Mouse (Mus musculus) embryonic facial prominence, embryonic 10.5 days (tissue): ENCODE results near the gene Fgfr2. TPM values are rescaled to one million over a fixed set of nuclear protein-coding genes. Genes with fewer than 3 reads are reported as not detected.

Source experiments
- DNase-seq: peaks from one replicate; pipeline ENCODE4 v3.0.0-alpha.2; 2017; ENCODE audit warnings: low spot score
- H3K27ac ChIP-seq: fragments of 300-500 bp; sonication (generic); replicated peaks from 2 replicates; pipeline ENCODE4 v1.5.1; 2016; ENCODE audit warnings: mild to moderate bottlenecking
- H3K27me3 ChIP-seq: fragments of 300-500 bp; sonication (generic); replicated peaks from 2 replicates; pipeline ENCODE4 v1.6.1; 2016; ENCODE audit warnings: low read depth, mild to moderate bottlenecking; ENCODE audit not compliant: poor library complexity, severe bottlenecking
- H3K36me3 ChIP-seq: fragments of 300-500 bp; sonication (generic); replicated peaks from 2 replicates; pipeline ENCODE4 v1.6.1; 2016; ENCODE audit warnings: mild to moderate bottlenecking, moderate library complexity
- H3K4me1 ChIP-seq: fragments of 300-500 bp; sonication (generic); 2 replicates; pipeline ENCODE4 v1.6.1; 2016
- H3K4me3 ChIP-seq: fragments of 300-500 bp; sonication (generic); 2 replicates; pipeline ENCODE4 v1.5.1; 2016; ENCODE audit warnings: mild to moderate bottlenecking, moderate library complexity
- H3K9me3 ChIP-seq: fragments of 300-500 bp; sonication (generic); 2 replicates; pipeline ENCODE4 v1.6.1; 2016; ENCODE audit warnings: mild to moderate bottlenecking
- WGBS: fragments of 180-500 bp; shearing (Covaris S2); methylation state at CpG from one replicate; pipeline ENCODE4 v1.1.7; 2016; 5-methylcytosine and 5-hydroxymethylcytosine counted together
- polyA plus RNA-seq: library from polyadenylated mRNA; unstranded; fragments of >200 nt; fragmentation: Nextera tagmentation; extraction: Ambion mirVana; gene quantifications from 2 replicates; pipeline ENCODE4 v1.2.1, GENCODE M21; 2016

Gene Fgfr2
- polyA plus RNA-seq, 1 experiment from 2014 or later, result 74.3 TPM

DNA sequence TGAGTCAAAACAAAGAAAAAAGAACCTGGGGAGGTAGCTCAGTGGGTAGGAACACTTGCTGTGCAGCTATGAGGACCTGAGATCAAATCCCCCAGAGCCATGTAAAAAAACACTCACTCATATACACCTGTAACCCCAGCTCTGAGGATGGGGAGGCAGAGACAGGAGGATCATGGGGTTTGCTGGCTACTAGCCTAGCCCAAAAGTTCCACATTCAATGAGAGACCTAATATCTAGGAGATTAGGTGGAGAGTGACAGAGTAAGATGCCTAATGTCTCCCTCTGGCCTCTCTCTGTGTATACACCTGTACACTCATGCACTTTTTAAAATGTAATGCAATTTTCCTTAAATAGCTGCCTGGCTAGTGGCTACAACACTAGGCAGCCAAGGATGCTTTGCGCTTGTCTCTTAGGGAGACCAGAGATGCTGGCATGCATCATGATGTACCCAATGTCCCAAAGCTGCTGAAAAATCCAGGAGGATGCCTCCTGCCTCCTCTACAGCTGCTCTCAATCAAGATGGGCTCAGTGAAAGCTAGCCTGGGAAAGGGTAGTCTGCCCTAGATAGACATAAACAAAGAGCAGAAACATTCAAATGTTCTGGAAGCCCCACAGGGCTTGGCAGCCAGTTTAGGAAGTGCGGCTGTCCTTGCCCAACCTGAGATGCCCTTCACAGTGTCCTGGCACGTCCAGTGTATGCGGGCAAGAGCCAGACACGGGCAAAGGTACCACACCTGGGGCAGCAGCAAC, 231.4 kb downstream of the Fgfr2 start:
- H3K27me3 ChIP-seq, result no peaks in the 10 kb centered on the region
- H3K9me3 ChIP-seq, result no peaks in the 10 kb centered on the region
- H3K27ac ChIP-seq, result no peak overlapping the region
- H3K4me1 ChIP-seq, result peaks cover 18% of the 10 kb centered on the region
- no peak overlapping the region for H3K4me3 ChIP-seq
- DNase-seq, result no peak
- 78% methylated on average over 5 of the region's 5 CpGs for WGBS
- no peaks in the 10 kb centered on the region for H3K36me3 ChIP-seq

DNA sequence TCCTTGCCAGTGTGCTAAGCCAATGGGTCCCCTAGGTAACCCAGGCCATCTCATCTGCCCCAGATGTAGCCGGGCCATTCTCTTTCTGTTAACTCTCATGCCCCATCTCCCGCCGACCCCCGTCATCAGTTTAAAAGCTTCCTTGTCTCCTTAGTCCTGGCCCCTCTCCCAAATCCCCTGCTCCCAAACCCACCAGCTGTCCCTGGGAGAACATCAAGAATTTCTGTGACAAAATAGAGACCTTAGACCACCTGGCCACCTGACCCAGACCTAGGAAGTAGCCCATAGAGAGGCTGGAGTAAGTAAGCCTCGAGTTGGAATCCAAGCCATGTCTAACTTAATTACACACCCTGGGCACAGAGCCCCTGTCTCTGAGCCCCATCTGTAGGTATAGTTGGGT, 232.9 kb downstream of the Fgfr2 start:
- 89% methylated on average over 5 of the region's 5 CpGs for WGBS

GRCm38 (mm10) chr7:132889691-132890090, 233.5 kb downstream of the Fgfr2 start:
- DNase-seq, result no peak
- Histone ChIP-seq H3K4me3 (no peak overlapping the region), H3K27me3 (no peaks in the 10 kb centered on the region), H3K9me3 (no peaks in the 10 kb centered on the region), H3K4me1 (peaks cover 21% of the 10 kb centered on the region), H3K36me3 (peaks cover 11% of the 10 kb centered on the region), H3K27ac (no peak overlapping the region)
- WGBS, result 93% methylated on average over 8 of the region's 8 CpGs

More for the DNA sequence above, 232.9 kb downstream of the Fgfr2 start:
- no peaks in the 10 kb centered on the region for H3K27me3 ChIP-seq
- no peak overlapping the region for H3K4me3 ChIP-seq
- no peak for DNase-seq
- H3K4me1 ChIP-seq, result peaks cover 21% of the 10 kb centered on the region
- peaks cover 6% of the 10 kb centered on the region for H3K36me3 ChIP-seq
- no peaks in the 10 kb centered on the region for H3K9me3 ChIP-seq
- no peak overlapping the region for H3K27ac ChIP-seq

DNA sequence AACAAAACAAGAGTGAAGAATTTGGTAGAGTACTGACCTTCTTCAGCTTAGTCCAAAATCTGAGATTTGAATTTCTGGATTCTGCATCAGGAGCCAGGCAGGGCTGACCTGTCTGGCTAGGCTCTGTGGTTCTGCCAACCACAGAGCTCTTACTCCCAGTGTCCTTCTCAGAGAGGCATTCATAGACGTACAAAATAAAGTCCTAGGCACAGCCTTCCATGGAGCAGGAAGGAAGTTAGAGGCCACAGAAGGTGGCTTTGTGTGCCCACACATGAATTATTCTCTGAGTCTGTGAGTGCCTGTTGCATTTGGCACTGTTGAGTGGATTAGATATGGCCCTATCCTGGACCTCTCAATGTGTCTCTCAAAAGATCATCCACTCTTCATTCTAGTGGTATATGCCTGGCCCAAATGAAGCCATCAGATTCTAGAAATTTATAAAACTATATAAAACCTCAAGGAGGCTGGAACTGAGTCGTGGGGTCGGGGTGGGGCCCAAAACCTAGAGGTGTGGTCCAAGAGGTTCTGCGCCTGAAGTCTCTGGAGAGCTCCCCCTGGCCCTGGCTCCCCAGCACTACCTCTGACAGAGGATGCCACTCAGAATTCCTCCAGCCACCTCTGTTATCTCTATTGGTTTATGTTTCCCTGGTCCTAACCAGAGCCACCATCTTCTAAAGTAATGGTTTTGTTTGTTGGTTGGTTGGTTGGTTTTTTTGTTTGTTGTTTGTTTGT, 234.5 kb downstream of the Fgfr2 start:
- H3K27me3 ChIP-seq, result no peaks in the 10 kb centered on the region
- H3K27ac ChIP-seq, result no peak overlapping the region
- H3K4me1 ChIP-seq, result peaks cover 21% of the 10 kb centered on the region
- peaks cover 21% of the 10 kb centered on the region for H3K36me3 ChIP-seq
- WGBS, result 68% methylated on average over 4 of the region's 4 CpGs
- H3K9me3 ChIP-seq, result no peaks in the 10 kb centered on the region
- DNase-seq, result no peak
- H3K4me3 ChIP-seq, result no peak overlapping the region

DNA sequence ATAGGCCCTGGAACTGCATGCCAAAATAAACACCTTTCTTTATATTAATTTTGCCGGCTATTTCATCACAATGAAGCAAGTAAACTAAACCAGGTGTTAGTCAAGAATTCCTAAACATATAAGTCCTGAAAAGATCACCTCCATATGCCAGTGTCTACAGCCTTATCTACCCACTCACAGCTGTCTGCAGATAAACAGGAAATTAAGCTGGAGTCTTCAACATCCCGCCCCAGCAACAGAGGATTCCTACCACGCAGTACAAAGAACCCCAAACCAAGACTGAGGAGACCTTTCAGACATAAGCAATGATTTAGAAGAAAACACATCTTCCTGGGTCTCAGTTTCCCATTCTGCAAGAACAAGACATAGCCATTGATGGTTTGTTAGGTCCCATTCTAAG, 235.1 kb downstream of the Fgfr2 start:
- peak overlapping the region; percentile 67; the same call in 1 of the 2 replicates for H3K27ac ChIP-seq
- H3K4me1 ChIP-seq, result peaks cover 21% of the 10 kb centered on the region
- no peak overlapping the region for H3K4me3 ChIP-seq
- no peaks in the 10 kb centered on the region for H3K9me3 ChIP-seq
- no peaks in the 10 kb centered on the region for H3K27me3 ChIP-seq
- 82% methylated on average over 3 of the region's 3 CpGs for WGBS
- DNase-seq, result no peak
- H3K36me3 ChIP-seq, result peaks cover 27% of the 10 kb centered on the region

- Histone ChIP-seq H3K27ac (peak overlapping the region; percentile 67), H3K27me3 (no peaks in the 10 kb centered on the region), H3K36me3 (peaks cover 36% of the 10 kb centered on the region), H3K4me3 (no peak overlapping the region), H3K4me1 (peaks cover 21% of the 10 kb centered on the region), H3K9me3 (no peaks in the 10 kb centered on the region)
- 42% methylated on average over 7 of the region's 7 CpGs for WGBS
- peak; percentile 21 for DNase-seq
Observed at GRCm38 (mm10) chr7:132887019-132887804, 235.9 kb downstream of the Fgfr2 start.

DNA sequence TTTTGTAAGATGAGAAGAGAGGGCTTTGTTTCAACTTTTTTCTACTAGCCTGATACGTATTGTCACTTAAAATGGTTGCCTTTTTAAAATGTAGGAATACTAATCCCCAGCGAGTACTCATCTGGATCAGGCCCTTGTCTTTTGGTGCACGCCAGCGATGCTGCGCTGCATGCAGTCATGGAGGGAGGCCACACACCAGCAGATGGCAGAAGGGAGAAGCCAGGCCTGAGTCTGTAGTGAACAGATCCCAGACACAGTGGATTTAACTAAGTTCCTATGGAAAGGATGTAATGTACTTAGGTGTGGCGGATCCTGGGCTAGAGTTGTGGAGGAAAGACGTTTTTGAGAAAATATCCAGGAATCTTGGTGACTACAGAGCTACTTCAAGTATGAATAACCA, 239.1 kb downstream of the Fgfr2 start:
- Histone ChIP-seq H3K27ac (no peak overlapping the region), H3K27me3 (no peaks in the 10 kb centered on the region), H3K9me3 (no peaks in the 10 kb centered on the region), H3K4me3 (no peak overlapping the region), H3K36me3 (peaks cover 68% of the 10 kb centered on the region), H3K4me1 (peaks cover 18% of the 10 kb centered on the region)
- 94% methylated on average over 7 of the region's 7 CpGs for WGBS
- no peak for DNase-seq

DNA sequence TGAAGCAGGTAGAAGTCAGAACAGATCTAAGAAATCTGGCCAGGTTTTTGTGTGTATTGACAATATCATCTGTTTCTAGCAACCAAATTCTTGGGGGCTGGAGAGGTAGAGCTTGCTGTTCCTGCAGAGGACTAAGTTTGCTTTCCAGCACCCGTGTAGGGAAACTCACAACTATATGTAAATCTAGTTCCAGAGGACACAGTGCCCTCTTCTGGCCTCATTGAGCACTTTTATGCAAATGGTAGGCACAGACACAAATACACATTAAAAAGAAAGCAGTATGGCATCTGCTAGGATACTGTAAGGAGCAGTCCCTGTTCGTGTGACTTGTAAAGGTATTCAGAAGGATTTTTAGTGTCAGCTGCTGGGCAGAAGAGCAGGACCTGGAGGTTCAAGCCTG, 240.8 kb downstream of the Fgfr2 start:
- no peak overlapping the region for H3K4me3 ChIP-seq
- H3K27me3 ChIP-seq, result no peaks in the 10 kb centered on the region
- no peak for DNase-seq
- H3K4me1 ChIP-seq, result peaks cover 9% of the 10 kb centered on the region
- 72% methylated on average over 2 of the region's 2 CpGs for WGBS
- H3K27ac ChIP-seq, result no peak overlapping the region
- no peaks in the 10 kb centered on the region for H3K9me3 ChIP-seq
- peaks cover 85% of the 10 kb centered on the region for H3K36me3 ChIP-seq

- Histone ChIP-seq H3K4me3 (no peak overlapping the region), H3K4me1 (no peaks in the 10 kb centered on the region), H3K9me3 (no peaks in the 10 kb centered on the region), H3K36me3 (peaks cover 100% of the 10 kb centered on the region), H3K27ac (no peak overlapping the region), H3K27me3 (no peaks in the 10 kb centered on the region)
- DNase-seq, result no peak
- WGBS, result 92% methylated on average over 1 of the region's 1 CpGs
Observed at GRCm38 (mm10) chr7:132880276-132880675, 242.9 kb downstream of the Fgfr2 start.

DNA sequence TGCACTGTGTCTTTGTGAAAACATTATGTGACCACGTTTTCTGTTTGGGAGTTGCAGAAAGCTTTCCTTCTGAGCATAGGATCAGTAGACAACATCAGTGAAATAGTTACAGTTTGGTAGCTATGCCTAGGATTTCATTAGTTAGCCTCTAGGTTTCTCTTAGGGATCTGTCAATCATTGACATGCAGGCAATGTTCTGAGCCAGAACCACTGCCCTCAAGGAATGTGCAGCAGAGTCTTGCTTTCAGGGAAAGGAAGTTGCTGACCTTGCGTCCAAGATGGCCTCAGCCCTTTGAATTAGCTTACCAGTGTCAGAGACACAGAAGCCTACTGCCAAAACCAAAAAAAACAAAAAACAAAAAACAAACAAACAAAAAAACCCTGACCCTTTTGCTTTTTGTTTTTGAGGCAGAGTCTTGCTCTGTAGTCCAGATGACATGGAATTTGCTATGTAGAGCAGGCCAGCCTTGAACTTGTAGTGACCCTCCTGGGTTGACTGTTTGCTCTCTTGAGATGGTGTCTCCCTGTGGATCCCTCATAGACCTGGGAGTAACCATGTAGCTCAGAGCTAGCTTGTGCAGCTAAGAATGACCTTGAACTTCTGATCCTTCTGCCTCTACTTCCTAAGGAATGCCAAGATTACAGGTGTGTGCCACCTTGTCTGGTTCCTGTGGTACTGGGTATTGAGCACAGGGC, 247.6 kb downstream of the Fgfr2 start:
- H3K27ac ChIP-seq, result no peak overlapping the region
- no peak for DNase-seq
- H3K9me3 ChIP-seq, result no peaks in the 10 kb centered on the region
- H3K27me3 ChIP-seq, result no peaks in the 10 kb centered on the region
- 90% methylated on average over 2 of the region's 2 CpGs for WGBS
- no peaks in the 10 kb centered on the region for H3K4me1 ChIP-seq
- H3K4me3 ChIP-seq, result no peak overlapping the region
- peaks cover 98% of the 10 kb centered on the region for H3K36me3 ChIP-seq

GRCm38 (mm10) chr7:132873043-132873442, 250.1 kb downstream of the Fgfr2 start:
- no peak for DNase-seq
- Histone ChIP-seq H3K36me3 (peaks cover 98% of the 10 kb centered on the region), H3K4me3 (no peak overlapping the region), H3K4me1 (no peaks in the 10 kb centered on the region), H3K9me3 (no peaks in the 10 kb centered on the region), H3K27ac (no peak overlapping the region), H3K27me3 (no peaks in the 10 kb centered on the region)
- WGBS, result 93% methylated on average over 2 of the region's 2 CpGs

GRCm38 (mm10) chr7:132866316-132866715, 256.8 kb downstream of the Fgfr2 start:
- Histone ChIP-seq H3K27me3 (no peaks in the 10 kb centered on the region), H3K9me3 (no peaks in the 10 kb centered on the region), H3K4me1 (no peaks in the 10 kb centered on the region), H3K36me3 (peaks cover 67% of the 10 kb centered on the region), H3K27ac (no peak overlapping the region), H3K4me3 (no peak overlapping the region)
- WGBS, result 97% methylated on average over 9 of the region's 9 CpGs
- no peak for DNase-seq
